Mouse (Mus musculus) midbrain, postnatal 0 days (tissue): ENCODE measurements around the gene Lrrfip1. TPM values are rescaled to one million over a fixed set of nuclear protein-coding genes. Genes with fewer than 3 reads are reported as not detected.

ENCODE experiments used
- ATAC-seq: fragments of 200-750 bp; cut with Nextera tagmentation; 2 replicates; pipeline ENCODE4 v1.8.0; 2017; ENCODE audit warnings: moderate number of reproducible peaks, mild to moderate bottlenecking, moderate TSS enrichment, moderate library complexity; ENCODE audit not compliant: low FRiP score
- DNase-seq: peaks from one replicate; pipeline ENCODE4 v3.0.0-alpha.2; 2015; ENCODE audit warnings: low spot score
- H3K27ac ChIP-seq: fragments of 300-500 bp; sonication (generic); 2 replicates; pipeline ENCODE4 v1.5.1; 2014; ENCODE audit warnings: low read depth, mild to moderate bottlenecking, low read length, mixed read lengths
- H3K27me3 ChIP-seq: fragments of 300-500 bp; sonication (generic); 2 replicates; pipeline ENCODE4 v1.6.1; 2014; ENCODE audit warnings: low read length, control low read depth, mixed read lengths; ENCODE audit not compliant: insufficient read depth
- H3K36me3 ChIP-seq: fragments of 300-500 bp; sonication (generic); 2 replicates; pipeline ENCODE4 v1.6.1; 2014; ENCODE audit warnings: low read length, control low read depth, mixed read lengths; ENCODE audit not compliant: insufficient read depth
- H3K4me1 ChIP-seq: fragments of 300-500 bp; sonication (generic); 2 replicates; pipeline ENCODE4 v1.6.1; 2014; ENCODE audit warnings: mild to moderate bottlenecking, control low read depth, antibody characterized with exemption, low read length, mixed read lengths; ENCODE audit not compliant: insufficient read depth
- H3K4me2 ChIP-seq: fragments of 300-500 bp; sonication (generic); 2 replicates; pipeline ENCODE4 v1.6.1; 2014; ENCODE audit warnings: low read depth, mild to moderate bottlenecking, low read length, mixed read lengths; ENCODE audit not compliant: poor library complexity, severe bottlenecking
- H3K4me3 ChIP-seq: fragments of 300-500 bp; sonication (generic); 2 replicates; pipeline ENCODE4 v1.5.1; 2014; ENCODE audit warnings: low read depth, mild to moderate bottlenecking, low read length, moderate library complexity
- H3K9ac ChIP-seq: fragments of 300-500 bp; sonication (generic); replicated peaks from 2 replicates; pipeline ENCODE4 v1.6.1; 2014; ENCODE audit warnings: mild to moderate bottlenecking, low read length, moderate library complexity, mixed read lengths; ENCODE audit not compliant: poor library complexity, severe bottlenecking
- H3K9me3 ChIP-seq: fragments of 300-500 bp; sonication (generic); 2 replicates; pipeline ENCODE4 v1.6.1; 2016; ENCODE audit warnings: low read length, control low read depth
- CTCF ChIP-seq: IDR thresholded peaks from 2 replicates; pipeline ENCODE4 v1.5.1; 2016; ENCODE audit warnings: antibody characterized with exemption, mild to moderate bottlenecking
- WGBS: fragments of 180-500 bp; shearing (Covaris S2); extraction: QIAGEN DNeasy Blood & Tissue Kit; methylation state at CpG from one replicate; pipeline ENCODE4 v1.1.7; 2014; 5-methylcytosine and 5-hydroxymethylcytosine counted together
- polyA plus RNA-seq: library from polyadenylated mRNA; unstranded; fragments of >200 nt; fragmentation: Nextera tagmentation; extraction: Ambion mirVana; gene quantifications from 2 replicates; pipeline ENCODE4 v1.2.1, GENCODE M21; 2015
- total RNA-seq: library from RNA; depleted of rRNA; stranded (reverse); fragments of >200 nt; gene quantifications from 2 replicates; pipeline ENCODE4 v1.2.3, GENCODE M21; 2014

Gene Lrrfip1
- total and polyA plus RNA-seq, 2 experiments from 2014 or later = 26.7 to 48.9 TPM

GRCm38 (mm10) chr1:91093296-91093695, 94.8 kb downstream of the Lrrfip1 start:
- Histone ChIP-seq H3K9ac (no peak overlapping the region), H3K4me3 (no peak overlapping the region), H3K4me2 (no peak overlapping the region), H3K27me3 (no peaks in the 10 kb centered on the region), H3K4me1 (no peaks in the 10 kb centered on the region), H3K36me3 (no peaks in the 10 kb centered on the region), H3K27ac (no peak overlapping the region), H3K9me3 (no peaks in the 10 kb centered on the region)
- DNase-seq (no peak), ATAC-seq (no peak)
- no peak for TF ChIP-seq CTCF
- WGBS = 70% methylated on average over 2 of the region's 2 CpGs

- ATAC-seq = no peak
- no peak for DNase-seq
- Histone ChIP-seq H3K4me1 (no peaks in the 10 kb centered on the region), H3K36me3 (no peaks in the 10 kb centered on the region), H3K4me2 (no peak overlapping the region), H3K9me3 (no peaks in the 10 kb centered on the region), H3K9ac (no peak overlapping the region), H3K27me3 (no peaks in the 10 kb centered on the region), H3K27ac (no peak overlapping the region), H3K4me3 (no peak overlapping the region)
- TF ChIP-seq CTCF = no peak
- WGBS = 92% methylated on average over 5 of the region's 5 CpGs
These were observed 95.5 kb downstream of the Lrrfip1 start for GRCm38 (mm10) chr1:91094001-91094400.

GRCm38 (mm10) chr1:91095258-91095657, 96.7 kb downstream of the Lrrfip1 start:
- Histone ChIP-seq H3K4me2 (no peak overlapping the region), H3K9me3 (no peaks in the 10 kb centered on the region), H3K27ac (no peak overlapping the region), H3K4me3 (no peak overlapping the region), H3K9ac (no peak overlapping the region), H3K27me3 (no peaks in the 10 kb centered on the region), H3K4me1 (no peaks in the 10 kb centered on the region), H3K36me3 (0 out of 2 replicates have a peak, but pooled peaks cover 2% of the 10 kb centered on the region)
- WGBS = 92% methylated on average over 3 of the region's 3 CpGs
- DNase-seq (no peak), ATAC-seq (no peak)
- TF ChIP-seq CTCF = no peak

GRCm38 (mm10) chr1:91095853-91096252, 97.3 kb downstream of the Lrrfip1 start:
- no peaks in the 10 kb centered on the region for H3K9me3 ChIP-seq
- H3K4me1 ChIP-seq = no peaks in the 10 kb centered on the region
- 0 out of 2 replicates have a peak, but pooled peaks cover 2% of the 10 kb centered on the region for H3K36me3 ChIP-seq
- no peak for TF ChIP-seq CTCF
- no peak overlapping the region for H3K4me3 ChIP-seq
- 46% methylated on average over 1 of the region's 1 CpGs for WGBS
- DNase-seq = no peak
- H3K9ac ChIP-seq = no peak overlapping the region
- no peak overlapping the region for H3K4me2 ChIP-seq
- no peaks in the 10 kb centered on the region for H3K27me3 ChIP-seq
- no peak for ATAC-seq
- H3K27ac ChIP-seq = no peak overlapping the region

- Histone ChIP-seq H3K4me1 (no peaks in the 10 kb centered on the region), H3K4me3 (no peak overlapping the region), H3K9me3 (no peaks in the 10 kb centered on the region), H3K27me3 (no peaks in the 10 kb centered on the region), H3K4me2 (no peak overlapping the region), H3K27ac (no peak overlapping the region), H3K36me3 (0 out of 2 replicates have a peak, but pooled peaks cover 6% of the 10 kb centered on the region), H3K9ac (no peak overlapping the region)
- ATAC-seq (no peak), DNase-seq (no peak)
- WGBS = 82% methylated on average over 5 of the region's 5 CpGs
- TF ChIP-seq CTCF = no peak
These were observed 98.0 kb downstream of the Lrrfip1 start for GRCm38 (mm10) chr1:91096490-91096889.

GRCm38 (mm10) chr1:91097283-91097834, 98.8 kb downstream of the Lrrfip1 start:
- 0 out of 2 replicates have a peak, but pooled peaks cover 9% of the 10 kb centered on the region for H3K36me3 ChIP-seq
- no peak overlapping the region for H3K4me2 ChIP-seq
- DNase-seq = no peak
- H3K4me1 ChIP-seq = no peaks in the 10 kb centered on the region
- no peak overlapping the region for H3K27ac ChIP-seq
- H3K9ac ChIP-seq = no peak overlapping the region
- ATAC-seq = no peak
- no peak for TF ChIP-seq CTCF
- no peaks in the 10 kb centered on the region for H3K9me3 ChIP-seq
- 93% methylated on average over 11 of the region's 11 CpGs for WGBS
- no peaks in the 10 kb centered on the region for H3K27me3 ChIP-seq
- no peak overlapping the region for H3K4me3 ChIP-seq
